Mouse (Mus musculus) neural tube, embryonic 14.5 days (tissue): Measurements from ENCODE around the gene Tent5d. TPM values are rescaled to one million over a fixed set of nuclear protein-coding genes. Genes with fewer than 3 reads are reported as not detected.

Experiments
- ATAC-seq: fragments of 200-750 bp; cut with Nextera tagmentation; 2 replicates; pipeline ENCODE4 v1.8.0; 2017; ENCODE audit warnings: low read depth, mild to moderate bottlenecking, moderate TSS enrichment, moderate library complexity
- H3K27ac ChIP-seq: fragments of 300-500 bp; sonication (generic); 2 replicates; pipeline ENCODE4 v1.5.1; 2014; ENCODE audit warnings: low read depth, mild to moderate bottlenecking, control low read depth, low read length, moderate library complexity, mixed read lengths
- H3K27me3 ChIP-seq: fragments of 300-500 bp; sonication (generic); 2 replicates; pipeline ENCODE4 v1.6.1; 2014; ENCODE audit warnings: low read length; ENCODE audit not compliant: control insufficient read depth, insufficient read depth
- H3K36me3 ChIP-seq: fragments of 300-500 bp; sonication (generic); 2 replicates; pipeline ENCODE4 v1.6.1; 2014; ENCODE audit warnings: low read length, mixed read lengths; ENCODE audit not compliant: control insufficient read depth, insufficient read depth
- H3K4me1 ChIP-seq: fragments of 300-500 bp; sonication (generic); 2 replicates; pipeline ENCODE4 v1.6.1; 2014; ENCODE audit warnings: low read length; ENCODE audit not compliant: control insufficient read depth, insufficient read depth
- H3K4me2 ChIP-seq: fragments of 300-500 bp; sonication (generic); 2 replicates; pipeline ENCODE4 v1.6.1; 2014; ENCODE audit warnings: mild to moderate bottlenecking, low read depth, low read length, control low read depth
- H3K4me3 ChIP-seq: fragments of 300-500 bp; sonication (generic); 2 replicates; pipeline ENCODE4 v1.5.1; 2014; ENCODE audit warnings: low read depth, low read length, control low read depth, mixed read lengths
- H3K9ac ChIP-seq: fragments of 300-500 bp; sonication (generic); replicated peaks from 2 replicates; pipeline ENCODE4 v1.6.1; 2014; ENCODE audit warnings: low read depth, mild to moderate bottlenecking, control low read depth, low read length, mixed read lengths
- H3K9me3 ChIP-seq: fragments of 300-500 bp; sonication (generic); 2 replicates; pipeline ENCODE4 v1.6.1; 2016; ENCODE audit warnings: low read length; ENCODE audit not compliant: control insufficient read depth
- WGBS: fragments of 180-500 bp; shearing (Covaris S2); extraction: QIAGEN DNeasy Blood & Tissue Kit; methylation state at CpG from one replicate; pipeline ENCODE4 v1.1.7; 2014; 5-methylcytosine and 5-hydroxymethylcytosine counted together
- polyA plus RNA-seq: library from polyadenylated mRNA; unstranded; fragments of >200 nt; fragmentation: Nextera tagmentation; extraction: Ambion mirVana; gene quantifications from 2 replicates; pipeline ENCODE4 v1.2.1, GENCODE M21; 2014

The Tent5d gene
- polyA plus RNA-seq: not detected in 2 replicates

- 96% methylated on average over 1 of the region's 1 CpGs for WGBS
- Histone ChIP-seq H3K36me3 (no peaks in the 10 kb centered on the region), H3K27ac (no peak within 1 kb of the TSS), H3K9ac (no peak within 1 kb of the TSS), H3K4me1 (no peaks in the 10 kb centered on the region), H3K9me3 (no peaks in the 10 kb centered on the region), H3K4me2 (no peak within 1 kb of the TSS), H3K4me3 (no peak within 1 kb of the TSS), H3K27me3 (no peaks in the 10 kb centered on the region)
- ATAC-seq: no peak
These were observed at the start of gene Tent5d for GRCm38 (mm10) chrX:107792290-107792689. Gene Tent5d (plus strand): TSS chrX:107792590.

DNA sequence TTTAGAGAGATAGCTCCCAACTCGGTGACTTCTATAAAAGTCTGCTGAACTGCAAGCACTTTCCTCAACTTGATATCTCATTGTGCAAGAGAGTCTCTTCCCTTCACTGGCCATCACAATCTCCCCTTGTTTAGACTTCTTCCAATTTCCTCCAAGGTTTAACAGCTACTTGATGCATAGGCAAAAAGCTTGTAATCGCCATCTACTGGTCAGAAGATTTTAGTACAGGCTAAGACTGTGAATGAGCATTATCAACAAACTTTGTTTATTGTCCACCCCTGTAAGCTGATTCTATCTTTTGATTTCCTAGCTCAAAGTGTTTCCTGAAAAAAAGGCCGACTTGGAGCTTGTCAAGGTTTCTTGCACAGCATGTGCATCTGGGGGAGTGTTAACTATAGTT is 24.5 kb upstream of the Tent5d start:
- Histone ChIP-seq H3K27me3 (no peaks in the 10 kb centered on the region), H3K27ac (no peak overlapping the region), H3K4me2 (no peak overlapping the region), H3K9me3 (no peaks in the 10 kb centered on the region), H3K9ac (no peak overlapping the region), H3K4me1 (no peaks in the 10 kb centered on the region), H3K36me3 (no peaks in the 10 kb centered on the region), H3K4me3 (no peak overlapping the region)
- 22% methylated on average over 3 of the region's 3 CpGs for whole genome bisulfite sequencing
- ATAC-seq: no peak

DNA sequence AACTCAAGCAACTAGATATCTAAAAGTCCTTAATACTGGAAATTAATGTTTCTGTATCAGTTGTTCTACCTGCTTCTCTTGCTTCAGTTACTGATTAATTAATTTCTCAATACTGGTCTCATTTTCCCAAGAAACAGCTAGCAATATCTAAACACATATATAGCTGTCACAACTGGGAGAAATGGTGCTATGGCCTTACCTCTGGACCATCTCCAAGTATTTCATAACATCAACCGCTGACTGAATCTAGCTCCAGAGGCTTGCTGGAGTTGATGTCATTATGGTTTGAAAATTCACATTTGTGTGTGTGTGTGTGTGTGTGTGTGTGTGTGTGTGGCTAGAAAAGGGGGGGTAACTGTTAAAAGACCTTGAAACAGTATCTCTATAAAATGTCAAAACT is 2.3 kb upstream of the Tent5d start:
- H3K36me3 ChIP-seq: no peaks in the 10 kb centered on the region
- H3K4me2 ChIP-seq: no peak overlapping the region
- H3K27ac ChIP-seq: no peak overlapping the region
- H3K9me3 ChIP-seq: no peaks in the 10 kb centered on the region
- no peak overlapping the region for H3K9ac ChIP-seq
- H3K4me3 ChIP-seq: no peak overlapping the region
- H3K27me3 ChIP-seq: no peaks in the 10 kb centered on the region
- no peak for ATAC-seq
- WGBS: 91% methylated on average over 1 of the region's 1 CpGs
- no peaks in the 10 kb centered on the region for H3K4me1 ChIP-seq

GRCm38 (mm10) chrX:107790750-107791493 is 1.5 kb upstream of the Tent5d start:
- Histone ChIP-seq H3K27me3 (no peaks in the 10 kb centered on the region), H3K4me3 (no peak overlapping the region), H3K9ac (no peak overlapping the region), H3K9me3 (no peaks in the 10 kb centered on the region), H3K4me2 (no peak overlapping the region), H3K27ac (no peak overlapping the region), H3K4me1 (no peaks in the 10 kb centered on the region), H3K36me3 (no peaks in the 10 kb centered on the region)
- no peak for ATAC-seq
- 30% methylated on average over 8 of the region's 8 CpGs for WGBS

GRCm38 (mm10) chrX:107795785-107796184 is 3.4 kb downstream of the Tent5d start:
- no peak overlapping the region for H3K27ac ChIP-seq
- WGBS: 46% methylated on average over 1 of the region's 1 CpGs
- no peaks in the 10 kb centered on the region for H3K27me3 ChIP-seq
- H3K4me3 ChIP-seq: no peak overlapping the region
- H3K9ac ChIP-seq: no peak overlapping the region
- H3K9me3 ChIP-seq: no peaks in the 10 kb centered on the region
- H3K4me2 ChIP-seq: no peak overlapping the region
- H3K4me1 ChIP-seq: no peaks in the 10 kb centered on the region
- ATAC-seq: no peak
- no peaks in the 10 kb centered on the region for H3K36me3 ChIP-seq

DNA sequence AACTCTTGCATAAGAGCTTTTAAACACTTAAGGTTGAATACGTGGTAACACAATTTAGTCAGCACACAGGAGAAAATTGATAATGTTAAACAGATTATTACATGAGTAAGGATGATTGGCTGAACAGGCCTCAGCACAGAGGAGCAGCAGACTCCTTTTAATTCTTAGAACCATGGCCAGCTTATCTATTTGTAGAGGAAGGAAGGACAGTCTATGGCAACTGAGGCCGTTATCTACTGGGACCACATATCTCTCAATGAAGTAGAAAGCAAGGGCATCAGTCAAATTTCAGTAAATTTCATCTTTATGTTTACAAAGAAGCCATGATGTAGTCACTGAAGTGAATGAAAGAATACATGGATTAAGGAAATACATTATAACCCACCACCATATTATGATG is 4.5 kb downstream of the Tent5d start:
- WGBS: 99% methylated on average over 2 of the region's 2 CpGs
- Histone ChIP-seq H3K4me1 (no peaks in the 10 kb centered on the region), H3K36me3 (no peaks in the 10 kb centered on the region), H3K9ac (no peak overlapping the region), H3K4me2 (no peak overlapping the region), H3K27me3 (no peaks in the 10 kb centered on the region), H3K27ac (no peak overlapping the region), H3K9me3 (no peaks in the 10 kb centered on the region), H3K4me3 (no peak overlapping the region)
- no peak for ATAC-seq

- no peaks in the 10 kb centered on the region for H3K4me1 ChIP-seq
- no peak overlapping the region for H3K4me2 ChIP-seq
- no peaks in the 10 kb centered on the region for H3K27me3 ChIP-seq
- no peaks in the 10 kb centered on the region for H3K9me3 ChIP-seq
- ATAC-seq: no peak
- no peak overlapping the region for H3K27ac ChIP-seq
- no peak overlapping the region for H3K4me3 ChIP-seq
- H3K36me3 ChIP-seq: no peaks in the 10 kb centered on the region
- H3K9ac ChIP-seq: no peak overlapping the region
These were observed 19.7 kb downstream of the Tent5d start for GRCm38 (mm10) chrX:107812120-107812519.

- H3K9me3 ChIP-seq: no peaks in the 10 kb centered on the region
- H3K27ac ChIP-seq: peak overlapping the region; percentile 34
- peak overlapping the region; percentile 68 for H3K9ac ChIP-seq
- no peaks in the 10 kb centered on the region for H3K36me3 ChIP-seq
- H3K27me3 ChIP-seq: no peaks in the 10 kb centered on the region
- peak overlapping the region; percentile 53 for H3K4me3 ChIP-seq
- 19% methylated on average over 28 of the region's 32 CpGs for WGBS
- peak overlapping the region; percentile 53 for H3K4me2 ChIP-seq
- no peaks in the 10 kb centered on the region for H3K4me1 ChIP-seq
- peak; percentile 82 for ATAC-seq
These were observed 23.3 kb downstream of the Tent5d start for GRCm38 (mm10) chrX:107815502-107816217.

GRCm38 (mm10) chrX:107816218-107816554 is 23.8 kb downstream of the Tent5d start, which contains the start of gene 2610002M06Rik:
Gene 2610002M06Rik (minus strand): TSS chrX:107816334.
- WGBS: 15% methylated on average over 27 of the region's 28 CpGs
- Histone ChIP-seq H3K36me3 (no peaks in the 10 kb centered on the region), H3K4me2 (peak within 1 kb of the TSS; percentile 53), H3K27ac (peak within 1 kb of the TSS; percentile 34), H3K4me3 (peak within 1 kb of the TSS; percentile 53), H3K27me3 (no peaks in the 10 kb centered on the region), H3K9ac (peak within 1 kb of the TSS; percentile 68), H3K4me1 (no peaks in the 10 kb centered on the region), H3K9me3 (no peaks in the 10 kb centered on the region)
- peak; percentile 100 for ATAC-seq
